Mouse (Mus musculus) liver, embryonic 15.5 days (tissue): Measurements from ENCODE around the gene Jhy. TPM values are rescaled to one million over a fixed set of nuclear protein-coding genes. Genes with fewer than 3 reads are reported as not detected.

Source experiments
- ATAC-seq: fragments of 200-750 bp; cut with Nextera tagmentation; 2 replicates; pipeline ENCODE4 v1.8.0; 2017; ENCODE audit warnings: moderate number of reproducible peaks, mild to moderate bottlenecking, moderate library complexity; ENCODE audit not compliant: insufficient read depth
- H3K27ac ChIP-seq: fragments of 300-500 bp; sonication (generic); replicated peaks from 2 replicates; pipeline ENCODE4 v1.5.1; 2015; ENCODE audit warnings: mild to moderate bottlenecking, inconsistent platforms
- H3K27me3 ChIP-seq: fragments of 300-500 bp; sonication (generic); 2 replicates; pipeline ENCODE4 v1.6.1; 2015; ENCODE audit warnings: mild to moderate bottlenecking, inconsistent platforms
- H3K36me3 ChIP-seq: fragments of 300-500 bp; sonication (generic); replicated peaks from 2 replicates; pipeline ENCODE4 v1.6.1; 2015; ENCODE audit warnings: moderate library complexity, mild to moderate bottlenecking, inconsistent platforms
- H3K4me1 ChIP-seq: fragments of 300-500 bp; sonication (generic); replicated peaks from 2 replicates; pipeline ENCODE4 v1.6.1; 2015; ENCODE audit warnings: inconsistent platforms
- H3K4me2 ChIP-seq: fragments of 300-500 bp; sonication (generic); 2 replicates; pipeline ENCODE4 v1.6.1; 2015; ENCODE audit warnings: moderate library complexity, mild to moderate bottlenecking, inconsistent platforms
- H3K4me3 ChIP-seq: fragments of 300-500 bp; sonication (generic); replicated peaks from 2 replicates; pipeline ENCODE4 v1.5.1; 2015; ENCODE audit warnings: mild to moderate bottlenecking, inconsistent platforms
- H3K9ac ChIP-seq: fragments of 300-500 bp; sonication (generic); 2 replicates; pipeline ENCODE4 v1.6.1; 2015; ENCODE audit warnings: moderate library complexity, mild to moderate bottlenecking, inconsistent platforms
- H3K9me3 ChIP-seq: fragments of 300-500 bp; sonication (generic); replicated peaks from 2 replicates; pipeline ENCODE4 v1.6.1; 2016; ENCODE audit warnings: inconsistent platforms
- WGBS: fragments of 180-500 bp; shearing (Covaris S2); methylation state at CpG from one replicate; pipeline ENCODE4 v1.1.7; 2015; ENCODE audit warnings: mixed read lengths; ENCODE audit not compliant: insufficient replicate concordance; 5-methylcytosine and 5-hydroxymethylcytosine counted together
- polyA plus RNA-seq: library from polyadenylated mRNA; unstranded; fragments of >200 nt; fragmentation: Nextera tagmentation; extraction: Ambion mirVana; gene quantifications from 2 replicates; pipeline ENCODE4 v1.2.1, GENCODE M21; 2015

Gene Jhy
- polyA plus RNA-seq, 1 experiment from 2014 or later, result not detected

DNA sequence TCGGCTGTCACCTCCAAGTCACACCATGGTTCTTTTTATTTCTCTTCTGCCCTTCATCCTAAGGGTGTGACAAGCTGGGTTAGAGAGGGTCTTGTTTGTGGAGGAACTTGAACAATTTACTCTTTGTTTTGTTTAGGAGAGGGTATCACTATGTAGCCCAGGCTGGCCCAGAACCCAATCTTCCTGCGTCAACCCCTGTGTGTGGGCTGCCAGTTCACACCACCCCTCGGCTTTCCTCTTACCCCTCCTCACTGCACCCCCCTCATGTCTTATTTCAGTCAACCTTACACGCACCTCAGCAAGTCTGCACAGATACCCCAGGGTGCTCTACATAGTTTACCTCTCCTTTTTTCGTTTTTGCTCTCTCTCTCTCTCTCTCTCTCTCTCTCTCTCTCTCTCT is 87.2 kb downstream of the Jhy start:
- Histone ChIP-seq H3K4me3 (no peak overlapping the region), H3K27ac (no peak overlapping the region), H3K4me1 (0 out of 2 replicates have a peak, but pooled peaks cover 5% of the 10 kb centered on the region), H3K9me3 (no peaks in the 10 kb centered on the region), H3K4me2 (no peak overlapping the region), H3K27me3 (peaks cover 100% of the 10 kb centered on the region), H3K9ac (no peak overlapping the region), H3K36me3 (no peaks in the 10 kb centered on the region)
- 6% methylated on average over 5 of the region's 5 CpGs for WGBS
- ATAC-seq, result no peak

- ATAC-seq, result no peak
- 1% methylated on average over 29 of the region's 29 CpGs for WGBS
- Histone ChIP-seq H3K4me3 (no peak overlapping the region), H3K27me3 (peaks cover 100% of the 10 kb centered on the region), H3K9me3 (no peaks in the 10 kb centered on the region), H3K36me3 (no peaks in the 10 kb centered on the region), H3K27ac (no peak overlapping the region), H3K4me2 (no peak overlapping the region), H3K9ac (no peak overlapping the region), H3K4me1 (0 out of 2 replicates have a peak, but pooled peaks cover 5% of the 10 kb centered on the region)
These were observed 87.8 kb downstream of the Jhy start for GRCm38 (mm10) chr9:40876164-40876563.

DNA sequence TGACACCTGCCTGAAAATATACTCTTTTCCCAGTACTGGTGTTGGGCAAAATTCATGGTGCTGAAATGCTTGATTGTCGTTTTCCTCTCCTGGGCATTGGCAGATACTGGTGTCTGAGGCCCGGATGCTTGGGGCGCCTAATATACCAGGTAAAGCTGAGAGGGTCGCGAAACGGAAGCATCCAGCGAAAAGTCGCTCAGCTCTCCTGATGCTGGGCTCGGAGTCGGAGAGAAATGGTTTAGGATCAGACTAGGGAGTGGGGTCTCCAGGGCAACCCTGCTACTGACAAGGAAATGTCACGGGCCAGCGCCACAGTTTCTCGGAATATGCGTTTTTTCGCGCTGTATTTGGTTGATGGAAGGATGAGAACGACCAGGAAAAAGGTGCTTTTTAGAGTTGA is 88.5 kb downstream of the Jhy start:
- ATAC-seq, result no peak
- Histone ChIP-seq H3K4me3 (no peak overlapping the region), H3K9ac (no peak overlapping the region), H3K27me3 (peaks cover 98% of the 10 kb centered on the region), H3K4me2 (no peak overlapping the region), H3K27ac (no peak overlapping the region), H3K36me3 (no peaks in the 10 kb centered on the region), H3K4me1 (0 out of 2 replicates have a peak, but pooled peaks cover 5% of the 10 kb centered on the region), H3K9me3 (no peaks in the 10 kb centered on the region)
- 2% methylated on average over 17 of the region's 17 CpGs for WGBS

DNA sequence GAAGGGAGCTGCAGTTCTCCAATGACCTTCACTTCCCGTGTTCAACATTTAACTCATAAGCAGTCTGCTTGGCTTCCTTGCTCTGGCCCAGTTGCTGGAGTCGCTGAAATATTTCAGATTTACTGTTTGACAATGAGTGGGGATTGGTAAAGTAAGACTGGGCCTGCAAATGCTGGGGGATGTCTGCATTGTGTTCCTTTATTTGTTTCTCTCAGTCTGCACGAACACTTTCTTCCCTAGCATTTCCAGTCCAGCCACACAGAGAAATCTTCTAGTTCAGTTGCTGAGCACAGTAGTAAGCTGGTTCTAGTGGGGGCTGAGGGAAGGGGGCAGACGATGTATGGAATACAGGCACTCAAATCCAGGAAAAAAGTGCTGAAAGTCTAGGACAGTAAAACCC is 89.0 kb downstream of the Jhy start:
- Histone ChIP-seq H3K4me2 (no peak overlapping the region), H3K9ac (no peak overlapping the region), H3K27me3 (peaks cover 98% of the 10 kb centered on the region), H3K4me3 (no peak overlapping the region), H3K9me3 (no peaks in the 10 kb centered on the region), H3K36me3 (no peaks in the 10 kb centered on the region), H3K4me1 (0 out of 2 replicates have a peak, but pooled peaks cover 5% of the 10 kb centered on the region), H3K27ac (no peak overlapping the region)
- WGBS, result 3% methylated on average over 4 of the region's 4 CpGs
- no peak for ATAC-seq

GRCm38 (mm10) chr9:40873556-40874470 is 90.1 kb downstream of the Jhy start, which contains the start of gene Bsx:
Gene Bsx (plus strand): TSS chr9:40874127.
- Histone ChIP-seq H3K27me3 (peaks cover 97% of the 10 kb centered on the region), H3K36me3 (no peaks in the 10 kb centered on the region), H3K9me3 (no peaks in the 10 kb centered on the region), H3K4me3 (no peak within 1 kb of the TSS), H3K27ac (no peak within 1 kb of the TSS), H3K4me2 (no peak within 1 kb of the TSS), H3K4me1 (0 out of 2 replicates have a peak, but pooled peaks cover 5% of the 10 kb centered on the region), H3K9ac (no peak within 1 kb of the TSS)
- ATAC-seq, result no peak
- whole genome bisulfite sequencing, result 2% methylated on average over 32 of the region's 32 CpGs

GRCm38 (mm10) chr9:40872156-40872478 is 91.8 kb downstream of the Jhy start:
- Histone ChIP-seq H3K4me2 (peak overlapping the region; percentile 38), H3K9me3 (no peaks in the 10 kb centered on the region), H3K27me3 (peaks cover 83% of the 10 kb centered on the region), H3K9ac (no peak overlapping the region), H3K36me3 (no peaks in the 10 kb centered on the region), H3K27ac (no peak overlapping the region), H3K4me1 (no peaks in the 10 kb centered on the region), H3K4me3 (no peak overlapping the region)
- no peak for ATAC-seq
- WGBS, result 6% methylated on average over 8 of the region's 8 CpGs

DNA sequence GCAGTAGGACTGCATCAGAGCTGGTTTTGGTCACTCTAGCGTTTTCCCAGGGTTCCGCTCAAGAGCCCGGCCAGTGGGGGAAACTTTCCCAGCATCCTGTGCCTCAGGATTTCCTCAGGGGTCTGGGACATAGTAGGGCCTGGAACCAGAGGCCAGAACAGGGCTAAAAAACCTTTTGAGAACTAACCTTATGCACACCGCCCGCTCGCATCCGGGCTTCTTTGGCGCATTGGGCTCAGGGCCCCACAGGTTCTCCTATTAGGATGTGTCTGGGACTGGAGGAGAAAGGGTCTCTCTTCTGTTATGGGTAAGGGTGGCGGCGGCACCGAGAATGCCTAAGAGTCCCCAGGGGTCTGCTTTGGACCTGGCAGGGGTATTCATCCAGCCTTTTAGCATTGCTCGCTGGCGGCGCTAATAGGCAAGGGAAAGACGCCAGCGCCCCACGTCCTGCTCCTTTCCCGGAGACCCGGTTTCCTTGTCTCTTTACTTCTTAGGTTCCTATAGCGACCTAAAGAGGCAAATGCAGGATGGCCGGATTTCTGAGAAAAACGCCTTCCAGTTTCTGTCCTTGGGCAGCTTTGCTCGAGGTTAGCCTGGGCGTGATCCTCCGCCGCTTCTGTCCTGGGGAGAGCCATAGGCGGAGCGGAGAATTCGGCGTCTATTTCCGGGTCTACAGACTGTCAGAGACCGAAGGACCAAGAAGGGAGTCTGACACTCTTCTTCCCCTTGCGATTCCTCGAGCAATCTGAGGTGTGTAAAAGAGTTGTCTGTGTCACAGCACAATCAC is 92.4 kb downstream of the Jhy start:
- Histone ChIP-seq H3K9ac (no peak overlapping the region), H3K9me3 (no peaks in the 10 kb centered on the region), H3K36me3 (no peaks in the 10 kb centered on the region), H3K4me3 (no peak overlapping the region), H3K4me2 (peak overlapping the region; percentile 38), H3K4me1 (no peaks in the 10 kb centered on the region), H3K27me3 (peaks cover 77% of the 10 kb centered on the region), H3K27ac (no peak overlapping the region)
- WGBS, result 4% methylated on average over 34 of the region's 34 CpGs
- no peak for ATAC-seq

GRCm38 (mm10) chr9:40870331-40870730 is 93.6 kb downstream of the Jhy start:
- Histone ChIP-seq H3K27ac (no peak overlapping the region), H3K9ac (no peak overlapping the region), H3K9me3 (no peaks in the 10 kb centered on the region), H3K4me2 (no peak overlapping the region), H3K4me3 (no peak overlapping the region), H3K27me3 (peaks cover 65% of the 10 kb centered on the region), H3K36me3 (no peaks in the 10 kb centered on the region), H3K4me1 (no peaks in the 10 kb centered on the region)
- ATAC-seq, result no peak
- WGBS, result 60% methylated on average over 5 of the region's 5 CpGs

- Histone ChIP-seq H3K36me3 (no peaks in the 10 kb centered on the region), H3K9me3 (no peaks in the 10 kb centered on the region), H3K4me3 (no peak overlapping the region), H3K27ac (no peak overlapping the region), H3K27me3 (peaks cover 22% of the 10 kb centered on the region), H3K4me2 (no peak overlapping the region), H3K4me1 (no peaks in the 10 kb centered on the region), H3K9ac (no peak overlapping the region)
- 20% methylated on average over 9 of the region's 9 CpGs for WGBS
- no peak for ATAC-seq
These were observed 104.7 kb downstream of the Jhy start for GRCm38 (mm10) chr9:40859196-40859595.

DNA sequence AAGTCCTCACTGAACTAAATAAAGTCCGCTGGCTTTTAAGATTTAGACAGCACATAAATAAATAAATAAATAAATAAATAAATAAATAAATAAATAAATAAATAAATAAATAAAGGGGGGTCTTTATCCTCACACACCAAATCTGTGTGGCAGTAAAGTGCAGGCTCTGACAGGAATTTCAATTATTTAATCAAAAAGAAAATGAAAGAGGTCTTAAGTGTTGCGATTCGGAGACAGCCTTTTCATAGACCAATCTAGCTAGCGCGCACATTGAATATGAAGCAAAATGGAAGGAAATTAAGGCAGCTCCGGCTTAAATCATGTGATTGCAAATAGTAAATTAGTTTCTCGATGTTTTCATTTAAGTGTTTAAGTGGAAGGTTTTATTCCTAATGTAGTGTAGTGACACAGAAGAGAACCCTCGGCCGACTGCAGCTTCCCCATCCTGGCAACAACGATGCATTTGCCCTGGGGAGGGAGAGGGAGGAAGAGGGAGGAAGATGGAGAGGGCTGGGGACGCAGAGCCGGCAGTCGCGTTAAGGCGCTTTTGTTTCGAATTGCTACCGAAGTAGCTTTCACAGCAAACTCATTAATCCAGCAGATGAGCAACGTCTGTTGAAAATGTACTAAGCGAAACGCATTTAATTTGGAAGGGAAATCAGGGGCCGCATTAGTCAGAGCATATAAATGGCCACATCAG is 105.3 kb downstream of the Jhy start:
- Histone ChIP-seq H3K27me3 (peaks cover 22% of the 10 kb centered on the region), H3K4me3 (no peak overlapping the region), H3K9ac (no peak overlapping the region), H3K9me3 (no peaks in the 10 kb centered on the region), H3K36me3 (no peaks in the 10 kb centered on the region), H3K4me1 (no peaks in the 10 kb centered on the region), H3K4me2 (no peak overlapping the region), H3K27ac (no peak overlapping the region)
- no peak for ATAC-seq
- 12% methylated on average over 21 of the region's 21 CpGs for WGBS

DNA sequence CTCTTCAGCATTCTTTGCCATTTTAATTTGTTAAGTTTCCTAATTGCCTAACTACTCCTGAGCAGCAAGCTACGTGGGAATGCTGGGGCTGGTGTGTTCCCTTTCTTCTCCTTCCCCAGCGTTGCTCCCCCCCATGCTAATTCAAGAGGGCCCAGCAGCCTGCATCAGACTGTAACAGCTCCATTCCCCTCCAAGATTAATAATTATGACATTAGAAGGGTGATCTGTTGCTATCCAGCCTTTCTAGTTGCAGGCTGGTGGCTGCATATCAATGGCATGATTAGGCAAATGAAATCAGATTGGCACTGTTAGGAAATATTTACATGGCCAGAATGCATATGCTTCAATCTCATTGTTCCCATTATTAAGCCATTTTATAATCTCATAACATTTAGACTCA is 112.4 kb downstream of the Jhy start:
- Histone ChIP-seq H3K4me1 (no peaks in the 10 kb centered on the region), H3K27ac (no peak overlapping the region), H3K27me3 (no peaks in the 10 kb centered on the region; the same call in 1 of the 2 replicates), H3K4me2 (no peak overlapping the region), H3K36me3 (no peaks in the 10 kb centered on the region), H3K9ac (no peak overlapping the region), H3K9me3 (no peaks in the 10 kb centered on the region), H3K4me3 (no peak overlapping the region)
- WGBS, result 47% methylated on average over 2 of the region's 2 CpGs
- no peak for ATAC-seq
